ENCODE assay signal across 1 mouse cellular context in the genomic region with DNA sequence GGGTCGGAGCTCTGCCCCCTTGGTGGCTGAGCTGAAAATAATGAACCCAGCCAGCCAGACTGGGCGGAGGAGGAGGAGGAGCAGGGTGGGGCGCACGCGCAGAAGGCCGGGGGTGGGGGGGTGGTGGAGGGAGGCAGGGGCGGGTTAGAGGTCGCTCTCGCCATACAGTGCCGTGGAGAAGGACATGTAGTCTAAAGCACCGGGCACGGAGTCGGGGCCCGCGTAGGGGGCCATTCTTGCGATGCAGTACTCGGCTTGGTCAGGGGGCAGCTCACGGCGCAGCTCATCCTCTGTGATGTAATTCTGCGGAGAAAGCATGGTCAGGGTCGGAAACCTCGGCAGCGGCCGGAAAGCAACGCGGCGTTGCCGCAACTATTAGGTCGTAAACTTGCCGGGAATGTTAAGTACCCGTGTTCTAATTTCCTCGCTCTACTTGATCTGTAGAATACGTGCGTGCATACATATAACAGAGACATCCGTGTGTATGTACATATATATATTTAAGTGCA.
TF ChIP-seq lines count a peak whose summit lies in the region.

No protein-coding gene starts in this region.

TF ChIP-seq in CH12.LX, 34 proteins besides CTCF, POLR2A, EP300 and RAD21 (continued from another document):
- TF ChIP-seq KAT2A (IDR thresholded peaks at IDR 0.05; ENCODE audit: insufficient replicate concordance, low read length) (peak; percentile 76; the same call in 1 of the 2 replicates), JUND (conservative IDR thresholded peaks at IDR 0.05; ENCODE audit: low read depth, low read length) (no peak)
